Mouse (Mus musculus): ENCODE data around the gene Snta1.
A peak's percentile ranks its signal among the peaks of the same experiment; 100 is the strongest.

GRCm38 (mm10) chr2:154436076-154436457 is 28.2 kb upstream of the Snta1 start:
- TF ChIP-seq GATA1 (IDR thresholded peaks at IDR 0.05; ENCODE audit: borderline replicate concordance, low read length) (no peak), FLI1 (IDR thresholded peaks at IDR 0.05; ENCODE audit: low read length) (peak; percentile 36; the same call in 1 of the 2 replicates)
